Mouse (Mus musculus) B cell, adult (primary cell): Measurements from ENCODE around the gene Incenp. TPM values are rescaled to one million over a fixed set of nuclear protein-coding genes. Genes with fewer than 3 reads are reported as not detected.

Experiments
- total RNA-seq: library from RNA; stranded (reverse); gene quantifications from 4 replicates; pipeline ENCODE4 v1.2.4, GENCODE M21; 2023; ENCODE audit not compliant: inconsistent age

The Incenp gene
- 34.7 to 42.7 TPM (median 40.1 TPM) in 4 replicates for total RNA-seq

GRCm38 (mm10) chr19:9899072-9899779 lies at the start of gene Incenp:
Gene Incenp (minus strand): TSS chr19:9899551.

GRCm38 (mm10) chr19:9847262-9847661 lies 52.1 kb downstream of the Incenp start, which contains the start of gene Scgb2a2:
Gene Scgb2a2 (plus strand): TSS chr19:9847562.

Other genes starting within 250 kb of the Incenp start
- not detected in 4 replicates for gene Scgb2a2, start 52.0 kb downstream of the Incenp start, total RNA-seq
- gene Fth1, start 81.0 kb upstream of the Incenp start, total RNA-seq: 2,198 to 2,406 TPM (median 2,302 TPM) in 4 replicates
- not detected in 4 replicates for gene Best1, start 102.1 kb upstream of the Incenp start, total RNA-seq
- gene Rab3il1, start 102.1 kb upstream of the Incenp start, total RNA-seq: 0.90 to 1.8 TPM (median 1.1 TPM) in 4 replicates
- gene Fads3, start 142.0 kb upstream of the Incenp start, total RNA-seq: 0.32 to 1.5 TPM (median 1.0 TPM) in 4 replicates
- 0.51 to 1.4 TPM (median 0.86 TPM) in 4 replicates for gene Fads2, start 202.2 kb upstream of the Incenp start, total RNA-seq